Mouse (Mus musculus): Measurements from ENCODE around the gene 2310033P09Rik. TPM values are rescaled to one million over a fixed set of nuclear protein-coding genes. Genes with fewer than 3 reads are reported as not detected.

2310033P09Rik gene
- polyA plus RNA-seq, 1 experiment from 2014 or later: 15.9 TPM

DNA sequence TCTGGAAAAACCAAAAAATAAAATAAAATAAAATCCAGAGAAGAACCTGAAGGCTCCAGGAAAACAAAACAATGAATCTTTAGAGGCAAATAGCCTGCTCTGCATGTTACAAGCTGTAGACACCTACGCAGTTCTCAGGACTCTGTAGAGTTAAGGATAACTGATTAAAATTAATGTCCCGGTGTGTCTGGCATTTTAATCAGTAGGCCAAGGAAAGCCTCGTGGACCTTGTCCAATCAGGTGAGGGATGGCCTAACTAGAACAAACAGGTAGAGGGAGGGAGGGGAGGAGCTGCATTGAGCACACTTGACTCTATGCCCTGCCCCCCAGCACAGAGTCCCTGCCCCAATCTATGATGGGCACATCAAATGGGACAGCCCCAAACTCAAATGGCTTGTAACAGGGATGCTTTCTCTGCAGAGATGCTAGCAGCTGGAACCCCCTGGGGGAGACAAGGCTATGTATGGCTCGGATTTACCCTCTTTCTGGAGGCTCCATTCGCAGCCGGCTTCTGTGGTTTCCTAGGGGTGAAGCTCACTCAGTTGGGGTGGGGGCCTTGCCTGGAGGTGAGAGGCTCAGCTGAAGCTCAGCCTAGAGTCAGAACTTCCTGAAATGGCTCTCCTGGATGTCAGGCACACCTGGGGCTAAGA lies 33.8 kb upstream of the 2310033P09Rik start:
- no peak for ATAC-seq (ENCODE audit: insufficient read depth)
- Histone ChIP-seq H3K9ac (no peak overlapping the region), H3K9me3 (replicated peaks) (no peaks in the 10 kb centered on the region), H3K4me3 (replicated peaks) (no peak overlapping the region), H3K4me2 (no peak overlapping the region), H3K27me3 (peaks cover 75% of the 10 kb centered on the region), H3K4me1 (replicated peaks) (peaks cover 4% of the 10 kb centered on the region; the same call in 1 of the 2 replicates), H3K36me3 (replicated peaks) (no peaks in the 10 kb centered on the region), H3K27ac (replicated peaks) (no peak overlapping the region)
- WGBS (ENCODE audit: insufficient replicate concordance): 50% methylated on average over 6 of the region's 6 CpGs

DNA sequence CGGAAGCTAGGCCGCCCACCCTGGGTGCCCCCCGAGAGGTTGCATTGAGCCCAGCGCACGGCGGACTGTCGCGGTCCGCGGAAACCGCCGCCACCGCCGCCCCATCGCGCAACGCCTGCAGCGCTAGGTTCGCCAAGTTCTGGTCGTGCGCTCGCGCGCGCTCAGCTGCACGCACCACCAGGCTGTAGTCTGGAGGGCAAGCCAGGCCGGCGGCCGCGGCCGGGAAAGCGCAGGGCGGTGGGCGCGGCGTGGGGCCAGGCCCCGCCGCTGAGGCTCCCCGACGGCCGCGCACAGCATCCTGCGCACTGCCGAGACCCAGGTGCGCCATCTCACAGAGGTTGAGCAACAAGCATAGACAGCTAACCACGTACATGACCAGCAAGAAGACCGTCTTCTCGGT lies 31.6 kb upstream of the 2310033P09Rik start:
- no peaks in the 10 kb centered on the region for H3K9me3 ChIP-seq (replicated peaks)
- no peak overlapping the region for H3K27ac ChIP-seq (replicated peaks)
- no peak for ATAC-seq (ENCODE audit: insufficient read depth)
- H3K36me3 ChIP-seq (replicated peaks): no peaks in the 10 kb centered on the region
- WGBS (ENCODE audit: insufficient replicate concordance): 3% methylated on average over 48 of the region's 48 CpGs
- no peak overlapping the region; the same call in 1 of the 2 replicates for H3K4me2 ChIP-seq
- H3K27me3 ChIP-seq: peaks cover 89% of the 10 kb centered on the region
- no peak overlapping the region for H3K9ac ChIP-seq
- peak overlapping the region; percentile 12; the same call in 1 of the 2 replicates for H3K4me3 ChIP-seq (replicated peaks)
- H3K4me1 ChIP-seq (replicated peaks): peaks cover 11% of the 10 kb centered on the region; the same call in 1 of the 2 replicates

DNA sequence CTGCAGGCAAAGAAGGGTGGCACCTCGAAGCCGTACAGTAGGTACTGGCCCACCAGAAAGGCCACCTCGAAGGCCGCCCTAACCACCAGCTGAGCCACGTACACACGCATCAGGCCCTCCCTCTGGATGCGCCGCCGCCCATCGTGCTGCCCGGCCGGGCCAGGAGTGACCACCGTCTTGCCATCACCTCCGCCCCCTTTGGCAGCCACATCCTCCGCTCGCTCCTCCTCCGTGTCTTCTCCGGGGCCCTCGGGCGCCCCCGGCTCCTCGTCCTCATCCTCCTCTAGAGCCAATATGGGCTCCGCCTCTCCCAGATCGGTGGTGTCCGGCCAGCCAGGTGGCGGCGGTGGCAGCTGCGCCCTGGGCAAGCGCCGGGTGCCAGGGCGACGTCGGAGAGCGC lies 31.2 kb upstream of the 2310033P09Rik start:
- Histone ChIP-seq H3K27me3 (peaks cover 92% of the 10 kb centered on the region), H3K9me3 (replicated peaks) (no peaks in the 10 kb centered on the region), H3K4me3 (replicated peaks) (no peak overlapping the region; the same call in 1 of the 2 replicates), H3K4me2 (no peak overlapping the region), H3K9ac (no peak overlapping the region), H3K36me3 (replicated peaks) (no peaks in the 10 kb centered on the region), H3K4me1 (replicated peaks) (peaks cover 11% of the 10 kb centered on the region; the same call in 1 of the 2 replicates), H3K27ac (replicated peaks) (no peak overlapping the region)
- 9% methylated on average over 34 of the region's 34 CpGs for WGBS (ENCODE audit: insufficient replicate concordance)
- no peak for ATAC-seq (ENCODE audit: insufficient read depth)

DNA sequence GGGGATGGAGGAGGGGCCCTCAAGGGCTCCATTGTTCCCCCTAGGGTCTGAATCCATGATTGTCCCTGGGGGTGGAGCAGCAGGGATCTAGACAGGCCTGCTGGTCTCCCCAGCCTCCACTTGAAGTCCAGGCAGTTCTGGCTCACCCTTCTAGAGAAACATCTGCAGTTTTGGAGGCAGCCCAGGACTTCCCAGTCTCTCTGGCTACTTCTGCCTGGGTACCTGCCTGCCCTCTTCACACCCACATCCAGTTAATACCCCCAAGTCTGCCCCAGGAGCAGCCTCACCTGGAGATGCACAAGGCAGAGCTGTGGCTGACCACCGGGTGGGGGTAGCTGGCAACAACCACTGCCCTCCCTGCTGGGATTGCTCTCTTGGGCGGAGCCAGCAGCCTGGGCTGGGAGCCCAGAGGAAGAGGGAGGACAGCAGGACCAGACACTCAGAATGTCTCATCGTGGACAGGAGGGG lies 25.2 kb upstream of the 2310033P09Rik start, which contains the start of gene Gjc2:
Gene Gjc2 (minus strand): TSS at position 350 of the 468 bp plus-strand sequence.
- Histone ChIP-seq H3K27me3 (peaks cover 34% of the 10 kb centered on the region), H3K9ac (peak within 1 kb of the TSS; percentile 26; the same call in 1 of the 2 replicates), H3K27ac (replicated peaks) (peak within 1 kb of the TSS; percentile 61), H3K36me3 (replicated peaks) (peaks cover 32% of the 10 kb centered on the region), H3K4me3 (replicated peaks) (no peak within 1 kb of the TSS), H3K4me2 (no peak within 1 kb of the TSS), H3K4me1 (replicated peaks) (peaks cover 35% of the 10 kb centered on the region), H3K9me3 (replicated peaks) (no peaks in the 10 kb centered on the region)
- 57% methylated on average over 3 of the region's 3 CpGs for WGBS (ENCODE audit: insufficient replicate concordance)
- ATAC-seq (ENCODE audit: insufficient read depth): no peak

DNA sequence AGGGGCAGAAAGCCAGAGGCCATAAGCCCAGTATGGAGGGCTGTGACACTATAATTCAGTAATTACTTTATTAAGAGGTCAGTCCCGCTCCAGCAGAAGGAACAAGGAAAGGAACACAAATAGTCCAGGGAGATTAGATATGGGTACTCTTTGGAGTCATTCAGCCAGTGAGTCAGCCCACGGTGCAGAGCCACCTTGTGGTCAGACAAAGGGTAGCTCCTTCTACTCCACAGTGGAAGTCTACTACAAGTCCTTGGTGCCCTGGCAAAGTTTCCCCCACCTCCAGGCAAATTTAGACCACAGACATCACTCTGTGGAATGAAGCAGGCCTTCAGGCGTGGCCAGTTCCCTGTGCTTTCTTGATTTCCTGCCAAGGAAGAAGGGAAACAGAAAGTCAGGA lies 24.3 kb upstream of the 2310033P09Rik start:
- H3K4me1 ChIP-seq (replicated peaks): peaks cover 44% of the 10 kb centered on the region
- H3K4me3 ChIP-seq (replicated peaks): no peak overlapping the region
- H3K9me3 ChIP-seq (replicated peaks): no peaks in the 10 kb centered on the region
- H3K27me3 ChIP-seq: peaks cover 25% of the 10 kb centered on the region
- H3K9ac ChIP-seq: peak overlapping the region; percentile 26; the same call in 1 of the 2 replicates
- H3K36me3 ChIP-seq (replicated peaks): peaks cover 32% of the 10 kb centered on the region
- H3K27ac ChIP-seq (replicated peaks): peak overlapping the region; percentile 61
- ATAC-seq (ENCODE audit: insufficient read depth): peak; percentile 45
- no peak overlapping the region for H3K4me2 ChIP-seq
- 15% methylated on average over 3 of the region's 3 CpGs for WGBS (ENCODE audit: insufficient replicate concordance)

DNA sequence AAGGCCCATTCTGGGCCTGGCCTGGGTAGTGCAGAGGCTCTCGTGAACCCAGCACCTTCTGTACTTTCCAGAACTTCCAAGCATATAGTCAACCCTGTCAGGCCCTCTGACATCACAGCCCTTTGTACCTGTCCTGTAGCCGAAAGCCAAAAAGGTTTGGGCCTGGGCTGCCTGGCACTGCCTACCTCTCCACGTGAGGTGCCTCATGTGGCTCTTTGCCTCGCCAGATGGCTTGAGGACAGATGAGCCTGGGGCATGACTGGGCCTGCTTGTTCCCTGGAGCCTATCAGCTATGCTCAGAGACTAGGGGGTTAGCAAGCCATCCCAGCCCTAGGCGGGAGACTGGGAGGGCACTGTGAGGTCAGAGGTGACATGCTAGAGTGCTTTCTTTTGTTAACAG lies 22.6 kb upstream of the 2310033P09Rik start:
- Histone ChIP-seq H3K9me3 (replicated peaks) (no peaks in the 10 kb centered on the region), H3K27ac (replicated peaks) (0 out of 2 replicates have a peak overlapping the region, but pooled peaks have one; percentile 24), H3K36me3 (replicated peaks) (peaks cover 32% of the 10 kb centered on the region), H3K9ac (no peak overlapping the region), H3K27me3 (peaks cover 8% of the 10 kb centered on the region; the same call in 1 of the 2 replicates), H3K4me3 (replicated peaks) (no peak overlapping the region), H3K4me2 (no peak overlapping the region), H3K4me1 (replicated peaks) (peaks cover 53% of the 10 kb centered on the region)
- ATAC-seq (ENCODE audit: insufficient read depth): no peak
- 67% methylated on average over 5 of the region's 5 CpGs for WGBS (ENCODE audit: insufficient replicate concordance)

DNA sequence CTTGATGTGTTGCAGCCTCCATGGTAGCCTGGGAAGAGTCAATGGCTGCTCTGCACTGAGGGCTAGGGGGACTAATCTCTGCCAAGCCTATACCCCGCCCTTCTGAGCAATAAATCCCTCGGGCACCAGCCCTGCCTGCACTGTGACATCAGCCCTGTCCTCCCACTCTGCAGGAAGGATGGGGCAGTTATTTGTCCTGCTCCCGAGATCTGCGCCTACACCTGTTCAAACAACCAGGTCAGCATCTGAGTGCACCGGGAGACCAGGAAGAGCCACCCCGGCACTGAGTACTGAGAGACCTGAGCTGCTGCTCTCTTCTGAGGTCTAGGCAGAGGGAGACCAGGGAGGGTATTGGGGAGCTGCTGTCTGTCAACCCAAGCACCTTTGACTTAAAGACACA lies 20.4 kb upstream of the 2310033P09Rik start:
- no peak for ATAC-seq (ENCODE audit: insufficient read depth)
- Histone ChIP-seq H3K27ac (replicated peaks) (no peak overlapping the region), H3K4me1 (replicated peaks) (peaks cover 66% of the 10 kb centered on the region), H3K9ac (no peak overlapping the region), H3K4me2 (no peak overlapping the region), H3K27me3 (no peaks in the 10 kb centered on the region), H3K4me3 (replicated peaks) (no peak overlapping the region), H3K36me3 (replicated peaks) (peaks cover 32% of the 10 kb centered on the region), H3K9me3 (replicated peaks) (no peaks in the 10 kb centered on the region)
- 63% methylated on average over 6 of the region's 6 CpGs for WGBS (ENCODE audit: insufficient replicate concordance)

DNA sequence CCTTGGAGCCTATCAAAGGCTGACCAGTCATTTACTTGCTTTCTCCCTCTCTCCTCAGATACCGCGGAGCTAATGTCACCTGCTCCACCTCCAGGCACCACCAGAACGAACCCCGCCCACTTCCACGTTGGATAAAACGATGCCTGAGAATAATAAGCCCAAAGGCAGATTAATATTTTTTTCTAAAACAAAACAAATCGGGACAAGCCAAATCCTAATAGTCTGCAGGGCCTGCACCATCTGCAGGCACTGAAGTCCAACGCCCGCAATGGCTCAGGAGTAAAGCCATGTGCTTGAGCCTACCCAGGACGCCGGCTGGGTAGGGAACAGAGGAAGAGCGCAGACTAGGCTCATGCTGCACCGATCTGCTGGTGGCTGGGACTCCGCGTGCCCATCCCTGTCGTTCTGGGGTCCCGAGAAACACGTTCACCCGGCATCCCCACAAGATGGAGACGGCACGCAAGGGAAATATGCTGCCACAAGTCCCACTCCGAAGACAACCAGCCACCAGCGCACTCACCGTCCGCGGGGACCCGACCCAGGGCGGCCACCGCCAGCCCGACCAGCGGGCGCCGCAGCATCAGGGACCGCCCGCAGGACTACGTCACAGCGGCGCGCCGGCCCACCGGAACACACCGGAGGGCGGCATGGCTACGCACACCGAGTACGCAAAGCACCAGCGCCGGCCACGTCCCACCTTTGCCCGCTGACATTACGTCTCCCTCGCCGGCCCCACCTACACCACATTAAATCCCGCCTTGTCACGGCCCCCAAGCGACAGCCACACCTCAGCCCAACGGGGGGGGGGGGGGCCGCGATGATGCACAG lies 16.7 kb upstream of the 2310033P09Rik start:
- H3K4me1 ChIP-seq (replicated peaks): peaks cover 50% of the 10 kb centered on the region
- peak; percentile 95 for ATAC-seq (ENCODE audit: insufficient read depth)
- peak overlapping the region; percentile 81 for H3K4me3 ChIP-seq (replicated peaks)
- H3K27me3 ChIP-seq: no peaks in the 10 kb centered on the region
- WGBS (ENCODE audit: insufficient replicate concordance): under 1% methylated on average over 56 of the region's 59 CpGs
- 0 out of 2 replicates have a peak, but pooled peaks cover 6% of the 10 kb centered on the region for H3K36me3 ChIP-seq (replicated peaks)
- H3K4me2 ChIP-seq: peak overlapping the region; percentile 92
- H3K9ac ChIP-seq: peak overlapping the region; percentile 73
- H3K27ac ChIP-seq (replicated peaks): peak overlapping the region; percentile 95
- no peaks in the 10 kb centered on the region for H3K9me3 ChIP-seq (replicated peaks)

DNA sequence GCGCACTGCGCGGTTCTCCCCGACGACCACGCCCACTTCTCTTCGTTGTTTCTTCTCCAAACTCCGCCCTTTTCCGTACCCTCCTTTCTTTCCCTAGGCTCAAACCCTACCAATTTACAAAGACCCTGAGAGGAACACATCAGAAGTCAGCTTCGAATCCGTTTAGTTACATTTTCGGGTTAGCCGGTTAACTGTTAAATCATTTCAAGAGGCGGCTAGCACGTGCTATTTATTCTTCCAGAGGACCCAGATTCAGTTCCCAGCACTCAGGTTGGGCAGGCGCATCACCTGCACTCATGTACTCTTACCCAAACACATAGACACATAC lies 16.1 kb upstream of the 2310033P09Rik start, which contains the start of gene Guk1:
Gene Guk1 (minus strand): TSS at position 154 of the 328 bp plus-strand sequence.
- peak within 1 kb of the TSS; percentile 81 for H3K4me3 ChIP-seq (replicated peaks)
- 0 out of 2 replicates have a peak, but pooled peaks cover under 1% of the 10 kb centered on the region for H3K36me3 ChIP-seq (replicated peaks)
- H3K9ac ChIP-seq: peak within 1 kb of the TSS; percentile 73
- H3K27ac ChIP-seq (replicated peaks): peak within 1 kb of the TSS; percentile 95
- H3K4me2 ChIP-seq: peak within 1 kb of the TSS; percentile 92
- H3K4me1 ChIP-seq (replicated peaks): peaks cover 48% of the 10 kb centered on the region
- no peak for ATAC-seq (ENCODE audit: insufficient read depth)
- WGBS (ENCODE audit: insufficient replicate concordance): 6% methylated on average over 16 of the region's 16 CpGs
- no peaks in the 10 kb centered on the region for H3K9me3 ChIP-seq (replicated peaks)
- no peaks in the 10 kb centered on the region for H3K27me3 ChIP-seq

DNA sequence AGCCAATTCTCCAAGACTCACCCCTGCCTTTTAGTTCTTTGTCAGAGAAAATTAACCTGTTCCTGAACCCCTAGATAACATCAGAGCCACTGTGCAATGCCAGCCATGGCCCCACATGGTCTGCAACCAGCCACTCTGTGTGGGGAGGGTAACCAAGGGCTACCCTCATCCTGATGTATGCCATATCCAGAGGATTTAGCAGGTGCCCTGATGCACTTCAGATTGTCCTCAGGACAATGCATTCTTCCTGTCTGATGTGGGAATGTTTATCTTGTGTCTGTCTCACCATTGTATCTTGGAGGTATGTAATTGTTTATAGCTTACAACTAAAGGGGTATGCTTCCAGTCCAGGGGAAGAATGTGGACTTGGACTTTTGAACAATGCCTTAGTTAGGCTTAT lies 11.9 kb upstream of the 2310033P09Rik start:
- no peaks in the 10 kb centered on the region for H3K9me3 ChIP-seq (replicated peaks)
- no peak overlapping the region for H3K4me3 ChIP-seq (replicated peaks)
- H3K36me3 ChIP-seq (replicated peaks): peaks cover 16% of the 10 kb centered on the region
- H3K27ac ChIP-seq (replicated peaks): no peak overlapping the region
- H3K27me3 ChIP-seq: no peaks in the 10 kb centered on the region
- ATAC-seq (ENCODE audit: insufficient read depth): no peak
- no peak overlapping the region for H3K9ac ChIP-seq
- no peak overlapping the region for H3K4me2 ChIP-seq
- H3K4me1 ChIP-seq (replicated peaks): peaks cover 34% of the 10 kb centered on the region

All from liver, embryonic 15.5 days (tissue).